Mouse (Mus musculus) cerebellum, adult 2 months (tissue): ENCODE results near the gene Acer3. TPM values are rescaled to one million over a fixed set of nuclear protein-coding genes. Genes with fewer than 3 reads are reported as not detected.
"Not testable (repeated sequence)": the region's sequence is repeated elsewhere in the genome, so short reads cannot be mapped to it uniquely, and the experiment has no call there.

ENCODE experiments used
- DNase-seq, 2 experiments: peaks; one replicate each; pipeline ENCODE4 v3.0.0; 2021
- H3K27ac ChIP-seq: fragments of 200-500 bp; 2 replicates; pipeline ENCODE4 v1.5.1; 2012; ENCODE audit warnings: low read length, control low read depth, inconsistent platforms; ENCODE audit not compliant: insufficient read depth
- H3K27me3 ChIP-seq: fragments of 200-500 bp; 2 replicates; pipeline ENCODE4 v1.6.1; 2012; ENCODE audit warnings: inconsistent platforms, mild to moderate bottlenecking, low read length, moderate library complexity; ENCODE audit not compliant: control insufficient read depth, insufficient read depth
- H3K4me1 ChIP-seq: fragments of 200-500 bp; 2 replicates; pipeline ENCODE4 v1.6.1; 2011; ENCODE audit warnings: low read length; ENCODE audit not compliant: control insufficient read depth, insufficient read depth
- H3K4me3 ChIP-seq: fragments of 200-500 bp; replicated peaks from 2 replicates; pipeline ENCODE3; 2011; ENCODE audit warnings: mild to moderate bottlenecking, low read depth, low read length, control low read depth; ENCODE audit not compliant: insufficient read depth
- CTCF ChIP-seq: fragments of 200-500 bp; IDR thresholded peaks from 2 replicates; pipeline ENCODE4 v1.5.1; 2011; ENCODE audit warnings: low read depth, mild to moderate bottlenecking, control low read depth, low read length, moderate library complexity, borderline replicate concordance; ENCODE audit not compliant: insufficient read depth
- POLR2A ChIP-seq: fragments of 200-500 bp; IDR thresholded peaks from 2 replicates; pipeline ENCODE4 v1.6.1; 2011; ENCODE audit warnings: low read length, control low read depth, borderline replicate concordance; ENCODE audit not compliant: insufficient read depth
- WGBS: fragments of 180-500 bp; shearing (Covaris S2); methylation state at CpG from one replicate; pipeline ENCODE4 v1.1.7; 2018; 5-methylcytosine and 5-hydroxymethylcytosine counted together
- polyA plus RNA-seq: library from polyadenylated mRNA; depleted of rRNA; stranded (reverse); fragments of >200 nt; gene quantifications from 2 replicates; pipeline ENCODE4 v1.2.3, GENCODE M21; 2012

Acer3 gene
- polyA plus RNA-seq, 1 experiment = 11.8 TPM

DNA sequence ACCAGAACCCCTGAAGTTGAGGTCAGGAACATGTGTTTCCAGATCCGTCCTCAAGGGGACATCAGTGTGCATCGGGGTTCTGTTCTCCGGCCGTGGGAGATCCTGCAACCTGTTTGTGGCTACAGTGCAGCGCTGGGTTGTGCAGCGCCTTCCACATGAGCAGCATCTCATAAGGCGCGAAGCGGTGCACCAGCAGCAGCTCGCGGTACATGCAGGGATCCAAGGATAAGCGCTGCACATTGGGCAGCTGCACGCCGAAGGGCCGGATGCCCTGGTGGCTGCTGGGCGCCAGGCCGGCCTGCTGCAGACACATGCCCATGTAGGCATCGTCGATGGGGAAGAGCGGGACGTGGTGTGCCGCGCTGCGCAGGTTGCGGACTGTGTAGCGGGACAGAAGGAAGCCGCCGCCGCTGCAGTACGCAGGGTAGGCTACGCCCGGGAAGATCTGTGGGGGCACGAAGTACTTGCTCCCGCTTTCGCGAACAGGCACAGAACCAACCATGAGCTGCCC, 127.4 kb downstream of the Acer3 start:
- peak; percentile 31 to 45 for DNase-seq
- peak overlapping the region; percentile 41 for H3K4me3 ChIP-seq
- no peak overlapping the region for H3K27ac ChIP-seq
- TF ChIP-seq POLR2A (no peak), CTCF (peak; percentile 67; the same call in 1 of the 2 replicates)
- no peaks in the 10 kb centered on the region; the same call in 1 of the 2 replicates for H3K27me3 ChIP-seq
- H3K4me1 ChIP-seq = no peaks in the 10 kb centered on the region
- 2% methylated on average over 36 of the region's 36 CpGs for WGBS

DNA sequence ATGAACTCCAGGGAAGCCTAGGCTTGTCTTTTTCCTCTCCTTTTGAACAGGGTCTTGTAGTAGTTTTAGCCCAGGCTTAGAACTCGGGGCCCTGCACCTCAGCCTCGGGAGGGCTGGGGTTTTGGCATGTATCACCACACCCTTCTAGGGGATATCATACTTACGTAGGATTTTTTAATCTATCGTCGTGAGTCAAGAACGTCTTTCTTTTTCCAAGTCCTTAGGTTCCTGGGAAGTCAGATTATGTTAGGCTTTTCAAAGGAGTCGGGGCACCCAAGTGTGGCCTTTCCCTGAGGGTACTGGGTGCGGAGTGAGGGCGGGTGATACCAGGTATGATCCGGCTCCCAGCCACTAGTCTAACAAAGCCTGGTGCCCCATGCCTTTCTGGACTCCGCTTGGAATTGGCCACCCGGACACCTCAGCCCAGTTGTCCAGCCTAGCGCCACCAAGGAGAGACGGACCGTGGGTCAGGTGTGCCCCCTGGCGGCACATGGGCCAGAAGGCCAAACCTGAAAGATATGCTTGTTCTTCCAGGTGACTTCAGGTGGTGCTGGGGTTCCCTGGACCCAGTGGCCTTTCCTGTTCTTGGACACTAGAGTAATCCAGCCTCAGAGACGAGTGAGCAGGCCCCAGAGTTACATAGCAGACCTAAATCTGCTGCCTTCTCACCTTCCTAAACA, 129.3 kb downstream of the Acer3 start:
- Histone ChIP-seq H3K4me1 (no peaks in the 10 kb centered on the region), H3K4me3 (no peak overlapping the region), H3K27me3 (no peaks in the 10 kb centered on the region; the same call in 1 of the 2 replicates), H3K27ac (no peak overlapping the region)
- peak; percentile 47; the same call in 1 of the 2 replicates for TF ChIP-seq CTCF
- no peak for TF ChIP-seq POLR2A
- 84% methylated on average over 17 of the region's 17 CpGs for WGBS
- DNase-seq = no peak

DNA sequence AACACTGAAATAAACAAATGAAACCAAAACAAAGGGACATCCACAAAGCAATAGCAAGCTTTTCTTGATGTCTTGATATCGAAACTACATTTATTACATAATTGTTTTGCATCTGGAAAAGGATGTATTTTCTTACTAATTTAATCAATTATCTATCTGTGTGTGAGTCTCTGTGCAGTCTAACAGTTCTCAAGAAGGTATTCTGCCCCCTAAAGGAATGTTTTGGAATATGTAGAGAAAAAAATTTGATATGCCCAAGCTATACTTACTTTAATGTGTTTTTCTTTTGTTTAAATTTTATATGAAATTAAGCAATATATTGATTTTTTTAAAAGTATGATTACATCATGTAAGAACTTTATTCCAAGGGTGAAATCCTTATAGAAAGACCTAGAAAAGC, 130.4 kb downstream of the Acer3 start:
- Histone ChIP-seq H3K27ac (no peak overlapping the region), H3K4me3 (no peak overlapping the region), H3K4me1 (no peaks in the 10 kb centered on the region), H3K27me3 (no peaks in the 10 kb centered on the region; the same call in 1 of the 2 replicates)
- TF ChIP-seq CTCF (no peak), POLR2A (no peak)
- 94% methylated on average over 1 of the region's 1 CpGs for WGBS
- DNase-seq = no peak

DNA sequence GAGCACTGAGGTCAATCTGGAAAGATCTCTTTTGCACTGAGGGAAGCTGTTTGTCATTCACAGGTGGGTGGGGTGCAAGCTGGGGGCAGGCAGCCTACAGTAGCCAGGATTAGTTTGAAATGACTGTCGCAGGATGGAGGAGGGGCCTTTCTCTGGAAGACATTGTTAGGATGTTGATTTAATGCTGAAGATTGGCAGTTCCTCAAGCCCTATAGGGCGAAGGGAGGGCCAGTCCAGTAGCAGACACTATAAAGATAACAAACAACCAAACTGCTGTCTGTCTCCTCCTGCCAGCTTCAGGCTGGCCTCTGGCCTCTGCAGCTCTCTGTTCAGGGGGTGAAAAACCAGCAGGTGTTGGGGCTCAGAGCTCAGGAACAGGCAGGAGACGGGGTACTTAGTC, 131.3 kb downstream of the Acer3 start:
- no peak for DNase-seq
- 67% methylated on average over 3 of the region's 3 CpGs for WGBS
- no peak overlapping the region for H3K4me3 ChIP-seq
- H3K4me1 ChIP-seq = no peaks in the 10 kb centered on the region
- H3K27me3 ChIP-seq = no peaks in the 10 kb centered on the region; the same call in 1 of the 2 replicates
- TF ChIP-seq CTCF (no peak), POLR2A (no peak)
- H3K27ac ChIP-seq = no peak overlapping the region

DNA sequence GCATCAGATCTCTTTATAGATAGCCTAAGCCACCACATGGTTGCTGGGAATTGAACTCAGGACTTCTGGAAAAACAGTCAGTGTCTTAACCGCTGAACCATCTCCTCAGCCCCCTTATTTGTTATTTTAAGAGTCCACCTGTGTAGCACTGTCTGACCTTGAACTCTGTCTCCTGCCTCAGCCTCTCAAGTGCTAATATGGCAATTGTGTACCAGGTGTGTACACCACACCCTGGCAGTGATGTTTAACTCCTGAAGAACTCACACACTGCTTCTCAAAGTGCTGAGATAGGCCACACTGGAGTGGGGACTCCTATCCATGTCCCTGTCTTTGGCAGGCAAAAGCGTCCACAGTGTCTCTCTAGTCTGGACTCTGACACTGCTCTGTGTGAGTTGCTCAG, 132.3 kb downstream of the Acer3 start:
- Histone ChIP-seq H3K27ac (no peak overlapping the region), H3K4me3 (no peak overlapping the region), H3K27me3 (no peaks in the 10 kb centered on the region; the same call in 1 of the 2 replicates), H3K4me1 (no peaks in the 10 kb centered on the region)
- no peak for TF ChIP-seq POLR2A
- TF ChIP-seq CTCF = no peak
- DNase-seq = no peak
- whole genome bisulfite sequencing = 92% methylated on average over 2 of the region's 2 CpGs

DNA sequence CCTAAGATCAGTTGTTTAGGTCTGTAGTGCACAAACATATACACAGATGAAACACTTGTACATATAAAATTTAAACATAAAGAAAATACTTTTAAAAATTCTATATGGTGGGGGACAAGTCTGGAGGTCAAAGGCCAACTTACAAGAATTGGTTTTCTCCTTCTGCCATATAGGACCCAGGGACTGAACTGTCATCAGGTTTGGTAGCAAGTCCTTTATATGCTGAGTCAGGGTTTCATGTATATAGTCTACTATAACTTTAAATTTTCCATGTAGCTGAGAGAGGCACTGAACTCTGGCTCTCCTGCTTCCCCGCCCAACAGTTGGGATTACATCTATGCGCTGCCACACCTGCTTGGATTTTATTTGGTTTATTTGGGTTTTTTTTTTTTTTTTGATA, 132.8 kb downstream of the Acer3 start:
- H3K27me3 ChIP-seq = no peaks in the 10 kb centered on the region; the same call in 1 of the 2 replicates
- 95% methylated on average over 2 of the region's 2 CpGs for WGBS
- TF ChIP-seq CTCF = no peak
- no peak for TF ChIP-seq POLR2A
- H3K4me3 ChIP-seq = no peak overlapping the region
- H3K27ac ChIP-seq = no peak overlapping the region
- no peaks in the 10 kb centered on the region for H3K4me1 ChIP-seq
- no peak for DNase-seq

DNA sequence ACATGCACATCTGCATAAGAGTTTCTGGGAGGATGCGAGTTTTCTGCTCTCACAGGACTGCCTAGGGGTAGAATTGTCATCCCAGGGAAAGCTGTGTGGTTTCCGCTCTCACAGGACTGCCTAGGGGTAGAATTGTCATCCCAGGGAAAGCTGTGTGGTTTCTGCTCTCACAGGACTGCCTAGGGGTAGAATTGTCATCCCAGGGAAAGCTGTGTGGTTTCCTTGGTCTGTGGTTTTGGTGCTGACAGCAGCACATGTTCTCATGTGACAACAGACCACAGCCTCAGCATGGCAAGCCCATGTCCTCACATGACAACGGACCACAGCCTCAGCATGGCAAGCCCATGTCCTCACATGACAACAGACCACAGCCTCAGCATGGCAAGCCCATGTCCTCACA, 133.7 kb downstream of the Acer3 start:
- WGBS = 90% methylated on average over 3 of the region's 3 CpGs
- H3K4me1 ChIP-seq, DNase-seq, H3K27ac ChIP-seq, H3K4me3 ChIP-seq, H3K27me3 ChIP-seq: not testable (repeated sequence)

DNA sequence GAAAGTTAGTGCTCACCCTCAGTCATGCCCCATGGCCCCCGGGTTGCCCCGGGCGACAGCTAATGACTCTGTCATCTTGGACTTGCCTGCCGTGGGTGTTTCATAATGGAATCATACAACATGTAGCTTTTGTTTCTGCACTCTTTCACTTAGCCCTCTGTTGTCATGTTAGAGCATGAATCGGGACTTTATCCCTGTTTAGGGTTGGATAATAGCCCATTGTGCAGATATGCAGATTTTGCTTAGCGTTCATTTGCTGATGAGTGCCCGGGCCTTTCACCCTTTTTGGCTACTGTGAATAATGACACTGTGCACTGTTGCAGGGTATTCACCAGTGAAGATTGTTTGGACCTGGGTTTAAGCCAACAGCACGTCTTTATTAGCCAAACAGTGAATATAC, 134.4 kb downstream of the Acer3 start:
- no peaks in the 10 kb centered on the region for H3K4me1 ChIP-seq

More for the DNA sequence above, 134.4 kb downstream of the Acer3 start:
- TF ChIP-seq POLR2A = no peak
- TF ChIP-seq CTCF = no peak
- Histone ChIP-seq H3K27ac (no peak overlapping the region), H3K27me3 (no peaks in the 10 kb centered on the region), H3K4me3 (no peak overlapping the region)
- no peak for DNase-seq
- 42% methylated on average over 8 of the region's 8 CpGs for WGBS
